24 mouse cellular contexts compared by ENCODE assay signal in the genomic region with DNA sequence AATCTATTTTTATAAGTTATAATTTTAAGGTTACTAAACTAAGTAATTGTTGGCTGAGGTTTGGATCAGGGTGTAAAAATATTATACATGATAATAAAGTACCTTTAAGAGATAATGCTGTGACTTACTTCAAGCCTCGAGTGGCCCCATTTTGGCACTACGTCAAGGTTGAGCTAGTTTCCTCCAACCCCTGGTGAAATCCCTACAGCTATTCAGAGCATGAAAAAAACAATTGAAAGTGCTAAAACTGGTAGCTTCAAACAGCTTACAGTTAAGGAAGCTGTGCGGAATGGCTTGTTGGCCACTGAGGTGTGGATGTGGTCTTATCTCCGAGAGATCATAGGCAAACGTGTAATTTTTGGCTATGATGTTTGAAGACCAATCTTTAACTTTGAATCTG. TPM values are rescaled to one million over a fixed set of nuclear protein-coding genes. Genes with fewer than 3 reads are reported as not detected.
DNase-seq lines count a peak whose midpoint lies in the region; ATAC-seq and TF ChIP-seq lines count a peak whose summit lies in the region.
"Had no signal": no experiment of that assay in that cellular context is flagged by ENCODE, and none has a peak within 500 bp of the region (broad histone marks: within the 10 kb centered on the region; RNA-seq: fewer than 3 reads in every experiment).

No protein-coding gene starts in this region.

- peak in 1 of 2 experiments; percentile 35; a peak in 1 of 4 replicates for TF ChIP-seq EP300 in MEL (IDR thresholded peaks at IDR 0.05; ENCODE audit: low read depth in 1 of 2, low read length in 2 of 2)

- H3K27me3 ChIP-seq in MEL (ENCODE audit: control insufficient read depth in 1 of 2, insufficient read depth in 2 of 2, low read length in 2 of 2), result no peaks in the 10 kb centered on the region
- H3K27me3 ChIP-seq in hindbrain, embryonic 11.5 days (ENCODE audit: control insufficient read depth, insufficient read depth, low read length), result no peaks in the 10 kb centered on the region
- H3K27me3 ChIP-seq: embryonic facial prominence, embryonic 13.5 days; embryonic facial prominence, embryonic 15.5 days; forebrain, embryonic 12.5 days had no signal

- no peak overlapping the region for H3K27ac ChIP-seq in MEL (ENCODE audit: control insufficient read depth, low read depth, low read length)
- H3K27ac ChIP-seq in hindbrain, embryonic 11.5 days (ENCODE audit: low read depth, low read length), result no peak overlapping the region
- H3K27ac ChIP-seq: embryonic facial prominence, embryonic 13.5 days; embryonic facial prominence, embryonic 15.5 days; forebrain, embryonic 10.5 days; forebrain, embryonic 12.5 days had no signal

- no peak for ATAC-seq in hindbrain, embryonic 11.5 days (ENCODE audit: low FRiP score)
- ATAC-seq: activated CD4-positive, CD25-positive, alpha-beta regulatory T cell, adult 4 months; forebrain, embryonic 14.5 days; forebrain, embryonic 16.5 days had no signal

- H3K36me3 ChIP-seq in MEL (ENCODE audit: control insufficient read depth in 1 of 2, insufficient read depth in 2 of 2, low read length in 2 of 2), result peaks cover 0 to 19% of the 10 kb centered on the region in 2 experiments
- no peaks in the 10 kb centered on the region for H3K36me3 ChIP-seq in hindbrain, embryonic 11.5 days (ENCODE audit: control insufficient read depth, insufficient read depth, low read length)

- no peak for TF ChIP-seq CTCF in MEL (IDR thresholded peaks at IDR 0.05 in 2 of 3, conservative IDR thresholded peaks at IDR 0.05 in 1 of 3; ENCODE audit: control insufficient read depth in 1 of 3, insufficient read depth in 1 of 3, low read depth in 2 of 3, low read length in 3 of 3, poor library complexity in 1 of 3, severe bottlenecking in 1 of 3)

- H3K4me3 ChIP-seq in MEL (ENCODE audit: control insufficient read depth in 1 of 2, insufficient read depth in 1 of 2, low read depth in 2 of 2, low read length in 2 of 2), result no peak overlapping the region
- no peak overlapping the region for H3K4me3 ChIP-seq in hindbrain, embryonic 11.5 days (ENCODE audit: low read depth, low read length)
- H3K4me3 ChIP-seq: embryonic facial prominence, embryonic 13.5 days; embryonic facial prominence, embryonic 15.5 days; erythroblast, embryonic 14.5 days; forebrain, embryonic 10.5 days; forebrain, embryonic 12.5 days had no signal

- no peak for TF ChIP-seq POLR2A in MEL (IDR thresholded peaks at IDR 0.05; ENCODE audit: control insufficient read depth in 1 of 2, insufficient read depth in 1 of 2, low read depth in 1 of 2, low read length in 2 of 2, poor library complexity in 1 of 2)

- WGBS in hindbrain, embryonic 11.5 days, result 93% methylated on average over 5 of the region's 5 CpGs

- H3K79me2 ChIP-seq in MEL (ENCODE audit: control insufficient read depth, insufficient read depth, low read length, poor library complexity), result no peaks in the 10 kb centered on the region

- peaks cover 8 to 14% of the 10 kb centered on the region in 2 experiments for H3K4me1 ChIP-seq in MEL (ENCODE audit: control insufficient read depth in 1 of 2, insufficient read depth in 2 of 2, low read length in 2 of 2)
- H3K4me1 ChIP-seq in hindbrain, embryonic 11.5 days (replicated peaks; ENCODE audit: control insufficient read depth, insufficient read depth, low read length), result no peaks in the 10 kb centered on the region
- H3K4me1 ChIP-seq: embryonic facial prominence, embryonic 13.5 days; embryonic facial prominence, embryonic 15.5 days; forebrain, embryonic 10.5 days; forebrain, embryonic 12.5 days had no signal

- no peaks in the 10 kb centered on the region for H3K9me3 ChIP-seq in MEL (replicated peaks; ENCODE audit: insufficient read depth, low read length)
- no peaks in the 10 kb centered on the region for H3K9me3 ChIP-seq in hindbrain, embryonic 11.5 days (ENCODE audit: control insufficient read depth, low read length)
- H3K9me3 ChIP-seq: embryonic facial prominence, embryonic 13.5 days; embryonic facial prominence, embryonic 15.5 days; forebrain, embryonic 10.5 days; forebrain, embryonic 12.5 days; G1E had no signal

- peak; percentile 10 for DNase-seq in adrenal gland, postnatal 10 days
- no peak for DNase-seq in adrenal gland, postnatal 4 days (ENCODE audit: low spot score in 2 of 2)
- DNase-seq in CD4-positive helper T cell, adult 2 months (ENCODE audit: low read depth, low spot score), result peak; percentile 14
- peak; percentile 58 for DNase-seq in MEL (ENCODE audit: low read depth, low spot score)
- DNase-seq in natural killer cell, adult 2 months (ENCODE audit: low spot score in 2 of 2), result peak; percentile 7 to 26
- no peak for DNase-seq in kidney, adult 8-10 months
- DNase-seq in hindbrain, embryonic 11.5 days (ENCODE audit: low spot score), result no peak
- DNase-seq: adrenal gland, postnatal 25 days; B cell, adult 2 months; cerebellum, adult 11-12 months; cerebellum, adult 2 months; cerebellum, adult 9-10 months; cerebellum, postnatal 10 days; cerebellum, postnatal 25 days; embryo, embryonic 11 days had no signal

- TF ChIP-seq RAD21 in MEL (IDR thresholded peaks at IDR 0.05; ENCODE audit: low read depth, low read length), result no peak

- H3K4me2 ChIP-seq in hindbrain, embryonic 11.5 days (replicated peaks; ENCODE audit: low read depth, low read length), result no peak overlapping the region
- H3K4me2 ChIP-seq: embryonic facial prominence, embryonic 13.5 days; embryonic facial prominence, embryonic 15.5 days; forebrain, embryonic 12.5 days had no signal

- H3K9ac ChIP-seq in MEL (ENCODE audit: control insufficient read depth, low read depth, low read length, poor library complexity, severe bottlenecking), result no peak overlapping the region
- no peak overlapping the region for H3K9ac ChIP-seq in hindbrain, embryonic 11.5 days (ENCODE audit: low read depth, low read length)
- H3K9ac ChIP-seq: embryonic facial prominence, embryonic 13.5 days; embryonic facial prominence, embryonic 15.5 days; forebrain, embryonic 12.5 days had no signal

TF ChIP-seq in MEL, 35 proteins besides CTCF, POLR2A, EP300 and RAD21:
- peak; percentile 41; the same call in 1 of the 2 replicates for TF ChIP-seq RCOR1 (IDR thresholded peaks at IDR 0.05; ENCODE audit: low read depth, low read length)
- no peak for TF ChIP-seq NELFE (IDR thresholded peaks at IDR 0.05; ENCODE audit: low read depth, low read length)

RNA-seq across cellular contexts. Expression of gene Vps54, which starts 56.4 kb away (rescaled TPM):
- total RNA-seq in adrenal gland, postnatal 10 days (2021), result 10 to 100 TPM; 29.9 to 39.0 TPM
- total RNA-seq in adrenal gland, postnatal 4 days (2021), result 10 to 100 TPM; 41.5 to 42.7 TPM
- 14.2 and 16.1 TPM in 2 replicates for total RNA-seq in MEL (2012; rRNA removed)
- polyA plus RNA-seq in MEL (2012; ENCODE audit: insufficient read depth in 1 of 2, insufficient read length in 2 of 2, low read depth in 1 of 2, low replicate concordance in 2 of 2, missing spikeins in 1 of 2), result 10 to 100 TPM in 1 of 2 experiments, not detected in 1; 13.2 TPM
- polyA plus RNA-seq in hindbrain, embryonic 11.5 days (2014; fragmentation: Nextera tagmentation; extraction: Ambion mirVana), result 14.0 and 15.1 TPM in 2 replicates

Comparison
In these comparisons a context has a peak if more than half of its experiments do, and no peak if none do; other contexts are left out.
1. DNase-seq: peak in adrenal gland, postnatal 10 days (single experiment), CD4-positive helper T cell, adult 2 months (single experiment), MEL (single experiment) and natural killer cell, adult 2 months (2 of 2); none in adrenal gland, postnatal 4 days (0 of 2), kidney, adult 8-10 months (0 of 2) and hindbrain, embryonic 11.5 days (single experiment).